Mouse (Mus musculus): Measurements from ENCODE around the gene Rbm8a.

The Rbm8a gene

GRCm38 (mm10) chr3:96668424-96669067 is 38.8 kb downstream of the Rbm8a start:
- DNase-seq (ENCODE audit: inconsistent age in 2 of 2, low spot score in 1 of 2): no peak

DNA sequence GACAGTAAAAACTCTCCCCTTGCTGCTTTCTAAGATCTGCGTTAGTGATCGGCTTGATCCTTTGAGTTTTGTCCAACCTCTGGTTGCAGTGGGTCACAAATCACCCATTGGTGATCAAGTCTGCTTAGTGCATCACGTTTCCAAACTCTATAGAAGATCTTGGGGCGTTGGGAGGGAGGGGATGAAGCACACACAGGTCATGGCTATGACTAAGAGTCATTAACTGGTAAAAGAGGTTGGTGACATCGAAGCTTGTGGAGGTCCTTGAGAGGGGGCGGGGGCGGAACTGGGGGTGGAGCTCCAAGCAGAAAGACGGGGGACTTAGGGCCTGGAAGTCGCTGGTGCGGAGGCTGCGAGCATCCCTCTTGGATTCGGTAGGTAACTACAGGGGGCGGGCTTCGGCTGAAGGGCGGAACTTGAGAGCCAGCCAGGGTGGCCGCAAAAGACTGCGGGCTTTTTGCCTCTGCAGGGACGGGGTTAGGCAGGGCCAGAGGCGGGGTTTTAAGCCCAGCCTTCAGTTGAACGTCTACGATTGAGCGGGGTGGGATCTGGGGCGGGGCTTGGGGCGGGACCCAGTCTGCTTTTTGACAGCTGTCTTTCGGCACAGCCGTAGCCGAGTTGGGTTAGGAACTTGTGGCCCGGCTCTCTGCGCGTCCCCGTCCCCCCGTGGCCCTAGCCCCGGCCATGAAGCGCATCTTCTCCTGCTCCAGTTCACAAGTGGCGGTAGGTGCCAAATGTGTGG is 40.2 kb downstream of the Rbm8a start, which contains the start of gene Ankrd35:
TSS of gene Ankrd35 (plus strand) at position 405 of the 742 bp plus-strand sequence.
- peak; percentile 81 to 93 for DNase-seq (ENCODE audit: inconsistent age in 2 of 2, low spot score in 1 of 2)

DNA sequence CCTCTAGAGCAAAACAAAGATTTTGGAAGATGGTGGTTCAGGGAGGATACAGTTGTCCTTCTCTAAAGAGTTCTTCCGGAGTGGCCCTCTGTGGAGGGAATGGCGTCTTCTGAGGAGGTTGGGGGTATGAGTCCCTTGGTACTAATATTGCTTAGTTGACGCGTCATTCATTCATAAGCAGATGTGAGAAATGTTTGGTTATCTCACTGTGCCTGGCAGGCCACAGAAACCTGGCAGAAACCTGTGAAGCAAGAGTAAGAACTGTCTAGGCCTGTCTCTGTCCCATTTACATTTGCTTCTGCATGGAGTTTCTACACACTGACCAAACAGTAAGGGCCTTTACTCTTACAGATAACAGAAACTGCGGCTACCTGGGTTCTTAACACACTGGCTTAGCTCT is 41.8 kb downstream of the Rbm8a start:
- DNase-seq (ENCODE audit: inconsistent age in 2 of 2, low spot score in 1 of 2): no peak

- peak in 1 of 2 experiments; percentile 55 for DNase-seq (ENCODE audit: inconsistent age in 2 of 2, low spot score in 1 of 2)
Observed at GRCm38 (mm10) chr3:96673514-96673913, 43.8 kb downstream of the Rbm8a start.

- DNase-seq (ENCODE audit: inconsistent age in 2 of 2, low spot score in 1 of 2): peak in 1 of 2 experiments; percentile 35
Observed at GRCm38 (mm10) chr3:96674442-96674841, 44.7 kb downstream of the Rbm8a start.

DNA sequence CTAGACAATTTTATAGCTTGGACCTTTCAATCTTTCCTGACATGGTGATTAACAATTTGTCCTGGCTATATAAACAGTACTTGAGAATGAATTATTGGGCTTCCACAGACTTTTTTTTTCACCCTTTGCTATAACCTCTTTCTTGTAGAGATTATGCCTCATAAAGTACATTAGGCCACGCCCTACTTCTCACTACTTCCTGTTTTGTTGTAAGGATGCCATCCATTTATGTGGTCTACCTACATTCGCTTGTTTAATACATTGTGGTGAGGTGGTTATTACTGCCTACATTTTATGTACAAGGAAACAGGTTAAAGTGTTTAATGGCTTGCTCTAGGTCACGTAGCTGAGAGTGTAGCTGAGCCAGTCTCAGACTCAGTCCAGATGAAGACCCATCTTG is 45.4 kb downstream of the Rbm8a start:
- DNase-seq (ENCODE audit: inconsistent age in 2 of 2, low spot score in 1 of 2): no peak

- no peak for DNase-seq (ENCODE audit: inconsistent age in 2 of 2, low spot score in 1 of 2)
Observed at GRCm38 (mm10) chr3:96675690-96676089, 46.0 kb downstream of the Rbm8a start.

- DNase-seq (ENCODE audit: inconsistent age in 2 of 2, low spot score in 1 of 2): peak in 1 of 2 experiments; percentile 36
Observed at GRCm38 (mm10) chr3:96678456-96678855, 48.7 kb downstream of the Rbm8a start.

GRCm38 (mm10) chr3:96679159-96679674 is 49.5 kb downstream of the Rbm8a start:
- DNase-seq (ENCODE audit: inconsistent age in 2 of 2, low spot score in 1 of 2): peak; percentile 79 to 91

GRCm38 (mm10) chr3:96680269-96680956 is 50.7 kb downstream of the Rbm8a start:
- DNase-seq (ENCODE audit: inconsistent age in 2 of 2, low spot score in 1 of 2): no peak

Data from adrenal gland, adult (tissue).